Mouse (Mus musculus): Measurements from ENCODE around the gene Olfr153. TPM values are rescaled to one million over a fixed set of nuclear protein-coding genes. Genes with fewer than 3 reads are reported as not detected.
A peak's percentile ranks its signal among the peaks of the same experiment; 100 is the strongest.
"Not testable (repeated sequence)": the region's sequence is repeated elsewhere in the genome, so short reads cannot be mapped to it uniquely, and the experiment has no call there.

Gene Olfr153
- total and polyA plus RNA-seq, 2 experiments = not detected

- no peaks in the 10 kb centered on the region for H3K27me3 ChIP-seq (ENCODE audit: control insufficient read depth, insufficient read depth, low read length)
- no peak for DNase-seq (ENCODE audit: extremely low read depth, low read depth, low spot score)
- no peaks in the 10 kb centered on the region for H3K79me2 ChIP-seq (ENCODE audit: control insufficient read depth, insufficient read depth, low read length)
- no peak overlapping the region for H3K27ac ChIP-seq (replicated peaks; ENCODE audit: insufficient read depth, low read depth, low read length)
- no peak overlapping the region for H3K9ac ChIP-seq (ENCODE audit: low read depth, low read length)
- no peak for TF ChIP-seq POLR2A (IDR thresholded peaks at IDR 0.05; ENCODE audit: extremely low read depth, insufficient read depth, low read length)
- no peak for TF ChIP-seq CTCF (IDR thresholded peaks at IDR 0.05; ENCODE audit: low read depth, low read length)
- H3K36me3 ChIP-seq (ENCODE audit: control insufficient read depth, insufficient read depth, low read length) = no peaks in the 10 kb centered on the region
- no peak overlapping the region for H3K4me3 ChIP-seq (ENCODE audit: insufficient read depth, low read depth, low read length)
- WGBS = 79% methylated on average over 3 of the region's 3 CpGs
- peaks cover 2% of the 10 kb centered on the region; the same call in 1 of the 2 replicates for H3K4me1 ChIP-seq (ENCODE audit: control insufficient read depth, insufficient read depth, low read length)
These were observed 15.0 kb upstream of the Olfr153 start for GRCm38 (mm10) chr2:87516581-87516980.

GRCm38 (mm10) chr2:87520651-87521050, 10.9 kb upstream of the Olfr153 start:
- H3K4me3 ChIP-seq (ENCODE audit: insufficient read depth, low read depth, low read length) = no peak overlapping the region

GRCm38 (mm10) chr2:87525899-87526616, 5.5 kb upstream of the Olfr153 start:
- not testable (repeated sequence) for H3K4me1 ChIP-seq (ENCODE audit: control insufficient read depth, insufficient read depth, low read length); H3K4me3 ChIP-seq (ENCODE audit: insufficient read depth, low read depth, low read length); H3K27me3 ChIP-seq (ENCODE audit: control insufficient read depth, insufficient read depth, low read length); H3K9ac ChIP-seq (ENCODE audit: low read depth, low read length); H3K27ac ChIP-seq (replicated peaks; ENCODE audit: insufficient read depth, low read depth, low read length); H3K36me3 ChIP-seq (ENCODE audit: control insufficient read depth, insufficient read depth, low read length); DNase-seq (ENCODE audit: extremely low read depth, low read depth, low spot score); H3K79me2 ChIP-seq (ENCODE audit: control insufficient read depth, insufficient read depth, low read length)
- 32% methylated on average over 38 of the region's 39 CpGs for WGBS

More at GRCm38 (mm10) chr2:87520651-87521050, 10.9 kb upstream of the Olfr153 start:
- no peaks in the 10 kb centered on the region for H3K36me3 ChIP-seq (ENCODE audit: control insufficient read depth, insufficient read depth, low read length)
- H3K79me2 ChIP-seq (ENCODE audit: control insufficient read depth, insufficient read depth, low read length) = no peaks in the 10 kb centered on the region
- 18% methylated on average over 4 of the region's 4 CpGs for WGBS
- no peak for TF ChIP-seq POLR2A (IDR thresholded peaks at IDR 0.05; ENCODE audit: extremely low read depth, insufficient read depth, low read length)
- TF ChIP-seq CTCF (IDR thresholded peaks at IDR 0.05; ENCODE audit: low read depth, low read length) = no peak
- no peaks in the 10 kb centered on the region for H3K27me3 ChIP-seq (ENCODE audit: control insufficient read depth, insufficient read depth, low read length)
- H3K27ac ChIP-seq (replicated peaks; ENCODE audit: insufficient read depth, low read depth, low read length) = no peak overlapping the region
- DNase-seq (ENCODE audit: extremely low read depth, low read depth, low spot score) = peak; percentile 89
- peaks cover 2% of the 10 kb centered on the region; the same call in 1 of the 2 replicates for H3K4me1 ChIP-seq (ENCODE audit: control insufficient read depth, insufficient read depth, low read length)
- no peak overlapping the region for H3K9ac ChIP-seq (ENCODE audit: low read depth, low read length)

GRCm38 (mm10) chr2:87534826-87535225, 3.2 kb downstream of the Olfr153 start:
- no peaks in the 10 kb centered on the region for H3K79me2 ChIP-seq (ENCODE audit: control insufficient read depth, insufficient read depth, low read length)
- H3K9ac ChIP-seq (ENCODE audit: low read depth, low read length) = no peak overlapping the region
- no peak overlapping the region for H3K4me3 ChIP-seq (ENCODE audit: insufficient read depth, low read depth, low read length)
- no peaks in the 10 kb centered on the region for H3K4me1 ChIP-seq (ENCODE audit: control insufficient read depth, insufficient read depth, low read length)
- no peak for DNase-seq (ENCODE audit: extremely low read depth, low read depth, low spot score)
- no peak overlapping the region for H3K27ac ChIP-seq (replicated peaks; ENCODE audit: insufficient read depth, low read depth, low read length)
- H3K36me3 ChIP-seq (ENCODE audit: control insufficient read depth, insufficient read depth, low read length) = no peaks in the 10 kb centered on the region
- no peaks in the 10 kb centered on the region for H3K27me3 ChIP-seq (ENCODE audit: control insufficient read depth, insufficient read depth, low read length)
- WGBS = 67% methylated on average over 2 of the region's 2 CpGs
- no peak for TF ChIP-seq POLR2A (IDR thresholded peaks at IDR 0.05; ENCODE audit: extremely low read depth, insufficient read depth, low read length)
- no peak for TF ChIP-seq CTCF (IDR thresholded peaks at IDR 0.05; ENCODE audit: low read depth, low read length)

- Histone ChIP-seq H3K9ac (ENCODE audit: low read depth, low read length) (no peak within 1 kb of the TSS), H3K27me3 (ENCODE audit: control insufficient read depth, insufficient read depth, low read length) (no peaks in the 10 kb centered on the region), H3K36me3 (ENCODE audit: control insufficient read depth, insufficient read depth, low read length) (no peaks in the 10 kb centered on the region), H3K79me2 (ENCODE audit: control insufficient read depth, insufficient read depth, low read length) (no peaks in the 10 kb centered on the region), H3K4me3 (ENCODE audit: insufficient read depth, low read depth, low read length) (no peak within 1 kb of the TSS), H3K4me1 (ENCODE audit: control insufficient read depth, insufficient read depth, low read length) (no peaks in the 10 kb centered on the region), H3K27ac (replicated peaks; ENCODE audit: insufficient read depth, low read depth, low read length) (no peak within 1 kb of the TSS)
- no peak for TF ChIP-seq POLR2A (IDR thresholded peaks at IDR 0.05; ENCODE audit: extremely low read depth, insufficient read depth, low read length)
- TF ChIP-seq CTCF (IDR thresholded peaks at IDR 0.05; ENCODE audit: low read depth, low read length) = no peak
- WGBS = 89% methylated on average over 1 of the region's 1 CpGs
- no peak for DNase-seq (ENCODE audit: extremely low read depth, low read depth, low spot score)
These were observed 13.8 kb downstream of the Olfr153 start, which contains the start of gene Olfr1128 for GRCm38 (mm10) chr2:87545442-87545841. TSS of gene Olfr1128 (minus strand) at chr2:87545542.

GRCm38 (mm10) chr2:87573602-87574001, 42.0 kb downstream of the Olfr153 start, which contains the start of gene Olfr1129:
TSS of gene Olfr1129 (plus strand) at chr2:87573902.
- 54% methylated on average over 1 of the region's 1 CpGs for WGBS
- not testable (repeated sequence) for H3K27ac ChIP-seq (replicated peaks; ENCODE audit: insufficient read depth, low read depth, low read length)

More at GRCm38 (mm10) chr2:87573602-87574001, 42.0 kb downstream of the Olfr153 start, which contains the start of gene Olfr1129:
- not testable (repeated sequence) for H3K4me3 ChIP-seq (ENCODE audit: insufficient read depth, low read depth, low read length); DNase-seq (ENCODE audit: extremely low read depth, low read depth, low spot score); H3K79me2 ChIP-seq (ENCODE audit: control insufficient read depth, insufficient read depth, low read length); H3K4me1 ChIP-seq (ENCODE audit: control insufficient read depth, insufficient read depth, low read length); H3K36me3 ChIP-seq (ENCODE audit: control insufficient read depth, insufficient read depth, low read length); H3K27me3 ChIP-seq (ENCODE audit: control insufficient read depth, insufficient read depth, low read length); H3K9ac ChIP-seq (ENCODE audit: low read depth, low read length)

Other genes with a start within 250 kb of the Olfr153 start
- gene Olfr1118, start 224.2 kb upstream of the Olfr153 start, total RNA-seq (2014; rRNA removed) = not detected in 2 replicates
- gene Olfr1118, start 224.2 kb upstream of the Olfr153 start, polyA plus RNA-seq (2012; rRNA removed) = not detected in 2 replicates
- gene Olfr1120, start 177.0 kb upstream of the Olfr153 start, total RNA-seq (2014; rRNA removed) = not detected in 2 replicates
- not detected in 2 replicates for gene Olfr1120, start 177.0 kb upstream of the Olfr153 start, polyA plus RNA-seq (2012; rRNA removed)
- not detected in 2 replicates for gene Olfr1121, start 161.9 kb upstream of the Olfr153 start, total RNA-seq (2014; rRNA removed)
- not detected in 2 replicates for gene Olfr1121, start 161.9 kb upstream of the Olfr153 start, polyA plus RNA-seq (2012; rRNA removed)
- not detected in 2 replicates for gene Olfr1122, start 145.9 kb upstream of the Olfr153 start, total RNA-seq (2014; rRNA removed)
- not detected in 2 replicates for gene Olfr1122, start 145.9 kb upstream of the Olfr153 start, polyA plus RNA-seq (2012; rRNA removed)
- gene Olfr1123, start 115.2 kb upstream of the Olfr153 start, total RNA-seq (2014; rRNA removed) = not detected in 2 replicates
- gene Olfr1123, start 115.2 kb upstream of the Olfr153 start, polyA plus RNA-seq (2012; rRNA removed) = not detected in 2 replicates
- not detected in 2 replicates for gene Olfr1124, start 101.5 kb upstream of the Olfr153 start, total RNA-seq (2014; rRNA removed)
- gene Olfr1124, start 101.5 kb upstream of the Olfr153 start, polyA plus RNA-seq (2012; rRNA removed) = not detected in 2 replicates
- gene Olfr1126, start 77.8 kb upstream of the Olfr153 start, total RNA-seq (2014; rRNA removed) = not detected in 2 replicates
- not detected in 2 replicates for gene Olfr1126, start 77.8 kb upstream of the Olfr153 start, polyA plus RNA-seq (2012; rRNA removed)
- not detected in 2 replicates for gene Pramel7, start 34.7 kb upstream of the Olfr153 start, total RNA-seq (2014; rRNA removed)
- gene Pramel7, start 34.7 kb upstream of the Olfr153 start, polyA plus RNA-seq (2012; rRNA removed) = not detected in 2 replicates
- not detected in 2 replicates for gene Pramel6, start 25.2 kb upstream of the Olfr153 start, total RNA-seq (2014; rRNA removed)
- gene Pramel6, start 25.2 kb upstream of the Olfr153 start, polyA plus RNA-seq (2012; rRNA removed) = not detected in 2 replicates
- gene Olfr1128, start 13.7 kb downstream of the Olfr153 start, total RNA-seq (2014; rRNA removed) = not detected in 2 replicates
- not detected in 2 replicates for gene Olfr1128, start 13.7 kb downstream of the Olfr153 start, polyA plus RNA-seq (2012; rRNA removed)
- gene Olfr1129, start 42.1 kb downstream of the Olfr153 start, total RNA-seq (2014; rRNA removed) = not detected in 2 replicates
- gene Olfr1129, start 42.1 kb downstream of the Olfr153 start, polyA plus RNA-seq (2012; rRNA removed) = not detected in 2 replicates
- not detected in 2 replicates for gene Olfr1130, start 74.4 kb downstream of the Olfr153 start, total RNA-seq (2014; rRNA removed)
- not detected in 2 replicates for gene Olfr1130, start 74.4 kb downstream of the Olfr153 start, polyA plus RNA-seq (2012; rRNA removed)
- gene Olfr1131, start 95.3 kb downstream of the Olfr153 start, total RNA-seq (2014; rRNA removed) = not detected in 2 replicates
- gene Olfr1131, start 95.3 kb downstream of the Olfr153 start, polyA plus RNA-seq (2012; rRNA removed) = not detected in 2 replicates
- not detected in 2 replicates for gene Olfr1132, start 105.7 kb downstream of the Olfr153 start, total RNA-seq (2014; rRNA removed)
- gene Olfr1132, start 105.7 kb downstream of the Olfr153 start, polyA plus RNA-seq (2012; rRNA removed) = not detected in 2 replicates
- gene Olfr1133, start 115.6 kb downstream of the Olfr153 start, total RNA-seq (2014; rRNA removed) = not detected in 2 replicates
- gene Olfr1133, start 115.6 kb downstream of the Olfr153 start, polyA plus RNA-seq (2012; rRNA removed) = not detected in 2 replicates
- not detected in 2 replicates for gene Olfr1134, start 126.7 kb downstream of the Olfr153 start, total RNA-seq (2014; rRNA removed)
- gene Olfr1134, start 126.7 kb downstream of the Olfr153 start, polyA plus RNA-seq (2012; rRNA removed) = not detected in 2 replicates
- not detected in 2 replicates for gene Olfr1135, start 141.9 kb downstream of the Olfr153 start, total RNA-seq (2014; rRNA removed)
- gene Olfr1135, start 141.9 kb downstream of the Olfr153 start, polyA plus RNA-seq (2012; rRNA removed) = not detected in 2 replicates
- gene Olfr1136, start 162.2 kb downstream of the Olfr153 start, total RNA-seq (2014; rRNA removed) = not detected in 2 replicates
- gene Olfr1136, start 162.2 kb downstream of the Olfr153 start, polyA plus RNA-seq (2012; rRNA removed) = not detected in 2 replicates
- not detected in 2 replicates for gene Olfr1137, start 181.4 kb downstream of the Olfr153 start, total RNA-seq (2014; rRNA removed)
- gene Olfr1137, start 181.4 kb downstream of the Olfr153 start, polyA plus RNA-seq (2012; rRNA removed) = not detected in 2 replicates
- gene Olfr1138, start 208.2 kb downstream of the Olfr153 start, total RNA-seq (2014; rRNA removed) = not detected in 2 replicates
- gene Olfr1138, start 208.2 kb downstream of the Olfr153 start, polyA plus RNA-seq (2012; rRNA removed) = not detected in 2 replicates
- gene Olfr1140, start 212.0 kb downstream of the Olfr153 start, total RNA-seq (2014; rRNA removed) = not detected in 2 replicates
- not detected in 2 replicates for gene Olfr1140, start 212.0 kb downstream of the Olfr153 start, polyA plus RNA-seq (2012; rRNA removed)
- not detected in 2 replicates for gene Olfr1141, start 222.2 kb downstream of the Olfr153 start, total RNA-seq (2014; rRNA removed)
- not detected in 2 replicates for gene Olfr1141, start 222.2 kb downstream of the Olfr153 start, polyA plus RNA-seq (2012; rRNA removed)
- not detected in 2 replicates for gene Olfr152, start 247.7 kb downstream of the Olfr153 start, total RNA-seq (2014; rRNA removed)
- gene Olfr152, start 247.7 kb downstream of the Olfr153 start, polyA plus RNA-seq (2012; rRNA removed) = not detected in 2 replicates